Mouse (Mus musculus) cerebellum, adult 2 months (tissue): ENCODE data around the gene Pitpnm2. TPM values are rescaled to one million over a fixed set of nuclear protein-coding genes. Genes with fewer than 3 reads are reported as not detected.

ENCODE experiments used
- DNase-seq, 2 experiments: peaks; one replicate each; pipeline ENCODE4 v3.0.0; 2021
- H3K27ac ChIP-seq: fragments of 200-500 bp; 2 replicates; pipeline ENCODE4 v1.5.1; 2012; ENCODE audit warnings: low read length, control low read depth, inconsistent platforms; ENCODE audit not compliant: insufficient read depth
- H3K27me3 ChIP-seq: fragments of 200-500 bp; 2 replicates; pipeline ENCODE4 v1.6.1; 2012; ENCODE audit warnings: inconsistent platforms, mild to moderate bottlenecking, low read length, moderate library complexity; ENCODE audit not compliant: control insufficient read depth, insufficient read depth
- H3K4me1 ChIP-seq: fragments of 200-500 bp; 2 replicates; pipeline ENCODE4 v1.6.1; 2011; ENCODE audit warnings: low read length; ENCODE audit not compliant: control insufficient read depth, insufficient read depth
- H3K4me3 ChIP-seq: fragments of 200-500 bp; replicated peaks from 2 replicates; pipeline ENCODE3; 2011; ENCODE audit warnings: mild to moderate bottlenecking, low read depth, low read length, control low read depth; ENCODE audit not compliant: insufficient read depth
- CTCF ChIP-seq: fragments of 200-500 bp; IDR thresholded peaks from 2 replicates; pipeline ENCODE4 v1.5.1; 2011; ENCODE audit warnings: low read depth, mild to moderate bottlenecking, control low read depth, low read length, moderate library complexity, borderline replicate concordance; ENCODE audit not compliant: insufficient read depth
- POLR2A ChIP-seq: fragments of 200-500 bp; IDR thresholded peaks from 2 replicates; pipeline ENCODE4 v1.6.1; 2011; ENCODE audit warnings: low read length, control low read depth, borderline replicate concordance; ENCODE audit not compliant: insufficient read depth
- WGBS: fragments of 180-500 bp; shearing (Covaris S2); methylation state at CpG from one replicate; pipeline ENCODE4 v1.1.7; 2018; 5-methylcytosine and 5-hydroxymethylcytosine counted together
- polyA plus RNA-seq: library from polyadenylated mRNA; depleted of rRNA; stranded (reverse); fragments of >200 nt; gene quantifications from 2 replicates; pipeline ENCODE4 v1.2.3, GENCODE M21; 2012

Pitpnm2 gene
- polyA plus RNA-seq, 1 experiment, result 54.2 TPM

DNA sequence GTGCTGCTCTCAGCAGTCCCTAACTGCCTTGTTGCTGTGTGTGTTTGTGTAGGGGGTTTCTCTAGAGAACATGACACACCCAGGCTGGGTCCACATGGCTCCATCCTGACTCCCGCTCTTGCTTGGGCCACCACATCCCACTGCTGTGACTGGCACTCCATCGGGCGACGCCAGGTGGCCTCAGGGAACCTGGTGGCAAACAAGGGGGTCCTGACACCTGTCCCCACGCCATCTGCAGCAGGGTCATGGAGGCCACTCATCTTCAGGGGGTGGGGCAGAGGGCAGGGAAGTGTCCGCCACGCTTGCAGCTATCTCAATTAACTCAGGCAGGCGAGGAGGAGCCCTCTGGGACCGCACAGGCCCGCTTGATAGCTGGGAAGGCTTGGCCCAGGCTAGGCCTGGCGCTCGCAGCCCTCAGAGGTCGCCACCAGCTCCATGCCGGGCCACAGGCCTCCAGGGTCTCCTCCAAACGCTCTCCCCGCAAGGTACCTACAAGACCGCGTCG is 154.4 kb downstream of the Pitpnm2 start:
- DNase-seq, result peak in 1 of 2 experiments; percentile 57
- TF ChIP-seq POLR2A, result no peak
- no peak for TF ChIP-seq CTCF
- H3K27me3 ChIP-seq, result no peaks in the 10 kb centered on the region
- peak overlapping the region; percentile 86 for H3K4me3 ChIP-seq
- peak overlapping the region; percentile 70 for H3K27ac ChIP-seq
- 4% methylated on average over 19 of the region's 19 CpGs for WGBS
- H3K4me1 ChIP-seq, result peaks cover 22% of the 10 kb centered on the region

DNA sequence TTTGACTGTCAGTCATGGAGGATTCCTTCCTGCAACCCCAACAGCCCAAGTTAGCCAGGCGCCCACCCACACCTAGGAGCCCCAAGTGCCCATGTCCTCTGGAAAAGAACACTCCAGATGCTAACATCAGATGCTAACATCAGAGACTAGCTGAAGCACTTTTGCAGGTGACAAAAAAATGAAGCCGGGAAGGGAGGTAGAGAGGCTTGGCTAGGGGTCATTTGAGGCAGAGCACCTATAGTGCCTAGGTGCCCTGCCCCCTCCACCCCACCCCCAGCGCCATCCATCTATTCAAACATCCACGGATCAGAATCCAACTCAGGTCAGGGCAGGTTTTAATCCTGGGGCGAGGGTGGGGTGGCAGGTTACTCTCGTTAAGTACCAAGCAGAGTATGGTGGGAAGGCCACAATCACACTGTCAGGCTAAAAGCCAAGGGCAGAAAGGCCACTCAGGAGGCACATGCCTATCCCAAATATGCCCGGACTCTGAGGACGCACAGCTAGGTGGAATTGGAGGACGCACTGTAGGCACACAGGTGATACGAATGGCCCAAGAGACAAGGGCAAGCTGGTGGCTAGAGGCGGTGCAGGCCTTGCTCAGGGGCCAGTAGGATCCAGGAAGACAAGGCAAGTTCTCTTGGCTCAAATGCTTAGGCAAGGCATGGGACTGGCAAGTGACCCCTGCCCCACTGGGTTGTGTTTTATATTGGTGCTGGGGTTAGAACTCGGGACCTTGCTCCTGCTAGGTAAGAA is 155.5 kb downstream of the Pitpnm2 start:
- H3K4me3 ChIP-seq, result peak overlapping the region; percentile 32
- peaks cover 22% of the 10 kb centered on the region for H3K4me1 ChIP-seq
- DNase-seq, result peak in 1 of 2 experiments; percentile 26
- 72% methylated on average over 12 of the region's 12 CpGs for WGBS
- no peak for TF ChIP-seq CTCF
- no peak for TF ChIP-seq POLR2A
- H3K27me3 ChIP-seq, result no peaks in the 10 kb centered on the region
- H3K27ac ChIP-seq, result peak overlapping the region; percentile 57

DNA sequence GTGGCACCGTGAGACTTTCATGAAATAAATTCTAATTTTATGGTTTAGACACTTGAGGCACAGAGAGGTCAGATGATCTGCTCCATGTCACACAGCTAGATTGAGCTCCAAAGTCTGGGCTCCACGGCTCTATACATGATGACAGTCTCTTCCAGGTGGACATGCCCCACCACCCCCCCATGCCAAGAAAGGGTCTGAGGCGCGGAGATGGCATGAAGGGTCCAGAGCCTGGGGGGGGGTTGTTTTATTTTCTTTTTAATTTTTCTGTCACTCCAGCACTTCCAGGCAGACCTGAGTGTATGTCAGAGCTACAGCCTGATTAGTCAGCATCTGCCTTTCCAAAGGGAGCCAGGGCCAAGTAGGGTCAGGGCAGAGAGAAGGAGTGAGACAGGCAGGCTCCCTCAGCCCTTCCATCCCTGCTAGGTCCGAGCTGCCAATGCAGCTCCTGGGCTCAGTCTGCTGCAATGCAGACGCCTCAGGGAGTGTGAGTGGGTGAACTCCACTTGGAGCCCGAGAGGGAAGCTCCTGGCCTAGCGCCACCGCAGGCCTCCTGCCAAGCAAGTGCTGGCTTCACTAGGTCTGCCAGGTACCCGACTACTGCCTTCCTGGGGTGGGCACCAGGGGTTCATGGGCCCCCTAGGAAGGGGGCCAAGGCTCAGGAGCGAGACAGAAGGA is 156.3 kb downstream of the Pitpnm2 start:
- Histone ChIP-seq H3K4me1 (peaks cover 22% of the 10 kb centered on the region), H3K27ac (peak overlapping the region; percentile 57), H3K27me3 (no peaks in the 10 kb centered on the region), H3K4me3 (peak overlapping the region; percentile 32)
- WGBS, result 28% methylated on average over 11 of the region's 11 CpGs
- DNase-seq, result peak; percentile 83 to 85
- TF ChIP-seq CTCF (no peak), POLR2A (no peak)

DNA sequence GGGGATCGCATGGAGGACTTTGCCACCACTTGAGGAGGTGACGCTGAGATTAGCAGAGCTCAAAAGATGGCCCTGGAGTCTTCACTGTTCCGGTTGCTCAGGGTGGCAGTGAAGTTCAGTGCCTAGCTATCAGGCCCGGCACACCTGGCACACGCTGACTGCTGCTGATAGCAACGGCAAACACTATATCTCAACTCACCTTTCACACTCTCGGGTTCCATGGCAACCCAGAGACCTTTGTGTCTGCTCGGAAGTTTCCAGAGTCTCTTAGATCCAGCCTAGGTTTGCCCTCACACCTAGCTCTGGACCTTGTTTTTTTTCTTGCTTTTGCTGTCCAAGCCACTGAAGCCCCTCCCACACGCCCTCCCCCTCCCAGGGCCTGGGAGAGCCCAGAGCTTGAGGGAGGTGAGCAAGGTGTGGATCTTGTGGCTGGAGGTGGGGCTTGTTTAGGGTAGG is 157.6 kb downstream of the Pitpnm2 start:
- DNase-seq, result no peak
- Histone ChIP-seq H3K27me3 (no peaks in the 10 kb centered on the region), H3K27ac (no peak overlapping the region), H3K4me3 (no peak overlapping the region), H3K4me1 (peaks cover 22% of the 10 kb centered on the region)
- 81% methylated on average over 9 of the region's 9 CpGs for WGBS
- TF ChIP-seq POLR2A (no peak), CTCF (no peak)

DNA sequence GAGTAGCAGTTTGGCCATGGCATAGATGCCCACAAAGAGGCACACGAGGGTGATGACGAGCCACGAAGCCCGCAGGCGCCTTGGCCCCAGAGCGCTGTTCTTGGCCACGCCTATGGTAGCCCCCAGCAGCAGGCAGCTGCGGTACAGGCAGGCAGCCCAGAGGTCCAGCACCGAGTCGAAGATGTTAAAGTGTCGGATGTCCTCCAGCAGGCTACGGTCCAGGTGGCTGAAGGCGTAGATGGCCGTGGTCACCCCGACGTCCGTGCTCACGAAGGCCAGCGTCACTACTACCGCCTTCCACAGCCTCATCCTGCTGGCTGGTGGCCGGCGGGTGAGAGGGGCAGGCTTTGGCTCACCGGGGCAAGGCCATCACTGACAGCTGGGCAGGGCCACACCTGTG is 159.7 kb downstream of the Pitpnm2 start:
- DNase-seq, result no peak
- no peak overlapping the region for H3K27ac ChIP-seq
- H3K27me3 ChIP-seq, result no peaks in the 10 kb centered on the region
- no peak overlapping the region for H3K4me3 ChIP-seq
- 62% methylated on average over 23 of the region's 23 CpGs for WGBS
- TF ChIP-seq POLR2A (no peak), CTCF (no peak)
- peaks cover 22% of the 10 kb centered on the region for H3K4me1 ChIP-seq

DNA sequence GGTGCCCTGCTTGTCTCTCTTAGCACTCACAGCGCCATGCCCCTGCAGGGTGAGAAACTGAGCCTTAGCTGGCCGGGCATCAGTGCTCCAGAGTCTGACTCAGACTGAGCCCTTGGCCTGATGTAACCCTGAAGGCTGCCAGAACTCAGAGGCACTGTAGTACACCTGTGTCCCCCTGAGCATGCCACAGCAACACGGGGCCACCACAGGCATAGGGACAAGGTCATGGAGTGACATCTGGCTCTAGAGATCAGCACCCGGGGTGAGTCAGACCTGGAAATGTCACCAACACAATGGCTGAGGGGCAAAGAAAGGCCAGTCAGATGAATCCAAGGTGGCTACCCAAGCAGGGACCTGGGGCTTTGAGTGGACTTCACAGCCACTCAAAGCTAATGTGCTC is 162.7 kb downstream of the Pitpnm2 start:
- no peak overlapping the region for H3K4me3 ChIP-seq
- H3K4me1 ChIP-seq, result no peaks in the 10 kb centered on the region
- no peaks in the 10 kb centered on the region for H3K27me3 ChIP-seq
- WGBS, result 54% methylated on average over 4 of the region's 4 CpGs
- H3K27ac ChIP-seq, result no peak overlapping the region
- DNase-seq, result no peak
- TF ChIP-seq CTCF, result no peak
- no peak for TF ChIP-seq POLR2A

DNA sequence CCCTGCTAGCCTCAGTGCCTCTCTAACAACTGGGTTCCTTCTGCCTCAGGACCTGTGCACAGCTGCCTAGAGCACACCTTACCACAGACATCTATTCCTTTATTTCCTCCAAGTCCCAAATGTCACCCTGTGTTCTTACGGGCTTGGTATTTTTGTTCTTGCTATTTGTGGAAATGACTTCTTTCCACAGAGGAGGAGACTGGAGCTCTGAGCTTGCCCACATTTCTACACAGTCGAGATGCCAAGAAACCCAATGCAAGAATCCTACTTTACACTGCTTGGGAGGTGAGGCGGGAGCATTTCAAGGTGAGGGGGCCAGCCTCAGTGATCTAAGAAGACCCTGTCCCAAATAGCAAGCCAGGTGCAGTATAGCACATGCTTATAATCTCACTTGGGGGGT is 164.0 kb downstream of the Pitpnm2 start:
- DNase-seq, result no peak
- no peak for TF ChIP-seq CTCF
- no peak for TF ChIP-seq POLR2A

More for the DNA sequence above, 164.0 kb downstream of the Pitpnm2 start:
- H3K4me1 ChIP-seq, result no peaks in the 10 kb centered on the region
- 77% methylated on average over 3 of the region's 3 CpGs for WGBS
- no peak overlapping the region for H3K27ac ChIP-seq
- H3K27me3 ChIP-seq, result no peaks in the 10 kb centered on the region
- no peak overlapping the region for H3K4me3 ChIP-seq
